Mouse (Mus musculus): ENCODE measurements at regions not wholly inside any gene's neighbourhood (a gene's known extent, or its start where the extent isn't known, plus 50 kb on each side); places are given as distances from the start of the nearest gene placed in this dataset.

GRCm38 (mm10) chr12:70523379-70523778, 70.5 kb downstream of the Tmx1 start:
- DNase-seq (ENCODE audit: low read depth, low spot score) = no peak

GRCm38 (mm10) chr12:70524703-70525102, 71.8 kb downstream of the Tmx1 start:
- no peak for DNase-seq (ENCODE audit: low read depth, low spot score)

DNA sequence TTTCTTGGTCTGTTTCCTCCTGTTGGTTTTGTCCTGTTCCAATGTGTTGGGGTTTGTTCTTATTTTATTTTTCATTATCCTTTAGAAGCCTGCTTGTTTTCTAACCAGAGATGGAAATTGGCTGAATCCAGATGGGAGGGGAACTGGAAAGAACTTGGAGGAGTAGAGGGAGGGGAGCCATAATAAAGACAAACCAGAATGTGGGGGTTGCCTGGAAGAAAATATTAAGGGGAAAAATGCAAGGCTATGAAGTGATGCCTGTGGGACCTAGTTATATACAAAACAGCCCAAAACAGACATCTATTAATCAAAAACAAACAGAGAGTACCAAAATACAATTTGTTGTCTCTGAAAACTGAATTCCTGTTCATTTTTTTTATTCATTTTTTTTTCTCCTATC, 78.8 kb downstream of the Tmx1 start:
- DNase-seq (ENCODE audit: low read depth, low spot score) = no peak

- DNase-seq (ENCODE audit: low read depth, low spot score) = no peak
Observed at GRCm38 (mm10) chr12:70532225-70532624, 79.3 kb downstream of the Tmx1 start.

- DNase-seq (ENCODE audit: low read depth, low spot score) = no peak
Observed at GRCm38 (mm10) chr12:70532843-70533242, 79.9 kb downstream of the Tmx1 start.

GRCm38 (mm10) chr12:70533375-70533935, 80.6 kb downstream of the Tmx1 start:
- no peak for DNase-seq (ENCODE audit: low read depth, low spot score)

- DNase-seq (ENCODE audit: low read depth, low spot score) = no peak
Observed at GRCm38 (mm10) chr12:70539124-70539523, 86.2 kb downstream of the Tmx1 start.

DNA sequence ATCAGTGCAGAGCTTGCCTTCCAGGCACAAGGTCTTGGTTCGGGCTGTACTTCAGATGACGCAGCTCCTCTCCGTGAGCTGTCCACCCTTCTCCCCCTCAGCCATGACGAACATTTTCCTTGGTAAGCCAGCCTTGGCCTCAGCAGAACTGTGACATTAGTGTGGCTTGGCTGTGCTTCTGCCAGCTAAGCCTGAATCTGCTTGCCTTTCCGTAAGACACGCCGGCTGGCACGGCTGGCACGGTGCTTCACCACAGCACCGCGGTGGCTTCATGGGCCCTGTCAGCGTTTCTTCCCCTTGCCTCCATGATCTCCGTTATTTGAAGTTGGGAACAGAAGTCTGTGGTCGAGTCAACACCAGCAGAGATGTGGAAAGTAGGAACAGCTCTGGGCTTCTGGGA, 87.0 kb downstream of the Tmx1 start:
- no peak for DNase-seq (ENCODE audit: low read depth, low spot score)

- no peak for DNase-seq (ENCODE audit: low read depth, low spot score)
Observed at GRCm38 (mm10) chr12:70541432-70541831, 88.5 kb downstream of the Tmx1 start.

DNA sequence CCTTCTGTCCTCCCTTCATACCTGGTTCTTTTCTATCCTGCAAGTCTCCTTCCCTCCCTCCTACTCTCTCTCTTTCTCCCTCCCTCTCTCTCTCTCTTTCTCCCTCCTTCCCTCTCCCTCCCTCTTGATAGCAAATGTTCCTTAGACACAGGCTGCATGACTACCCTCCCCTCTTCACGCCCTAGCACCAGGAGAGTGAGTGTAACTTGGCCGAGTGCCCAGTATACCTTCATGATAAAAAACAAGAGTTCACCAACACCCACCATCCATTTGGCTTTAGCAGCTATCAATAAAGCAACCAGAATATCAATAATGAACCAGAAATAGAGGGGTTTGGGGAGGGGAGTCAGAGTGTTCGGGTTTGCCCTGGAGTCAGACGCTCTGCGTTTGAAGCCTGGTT, 90.4 kb downstream of the Tmx1 start:
- DNase-seq (ENCODE audit: low read depth, low spot score) = no peak

DNA sequence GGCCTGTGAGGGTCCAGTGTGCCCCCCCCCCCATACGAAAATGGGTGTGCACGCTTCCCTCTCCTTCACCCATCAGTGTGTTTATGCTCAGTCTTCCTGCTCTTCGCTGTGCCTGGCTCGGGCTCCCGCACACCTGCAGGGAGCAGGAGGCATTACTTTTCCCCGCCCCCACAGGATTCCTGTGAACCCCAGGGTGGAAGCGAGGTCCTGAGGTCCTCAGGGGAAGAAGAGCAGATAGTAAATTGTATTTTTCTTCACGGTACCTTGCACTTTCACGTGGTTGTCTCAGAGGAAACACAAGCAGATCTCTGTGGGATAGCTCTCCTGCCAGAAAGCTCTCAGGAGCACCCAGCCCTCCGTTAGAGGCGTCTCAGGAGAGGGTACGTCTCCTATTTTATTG, 91.4 kb downstream of the Tmx1 start:
- DNase-seq (ENCODE audit: low read depth, low spot score) = no peak

- no peak for DNase-seq (ENCODE audit: low read depth, low spot score)
Observed at GRCm38 (mm10) chr12:70544850-70545510, 92.1 kb downstream of the Tmx1 start.

- no peak for DNase-seq (ENCODE audit: low read depth, low spot score)
Observed at GRCm38 (mm10) chr12:70547199-70547598, 94.3 kb downstream of the Tmx1 start.

GRCm38 (mm10) chr12:70549296-70549695, 96.4 kb downstream of the Tmx1 start:
- no peak for DNase-seq (ENCODE audit: low read depth, low spot score)

- no peak for DNase-seq (ENCODE audit: low read depth, low spot score)
Observed at GRCm38 (mm10) chr12:70553866-70554265, 101.0 kb downstream of the Tmx1 start.

- no peak for DNase-seq (ENCODE audit: low read depth, low spot score)
Observed at GRCm38 (mm10) chr12:70554586-70554985, 101.7 kb downstream of the Tmx1 start.

DNA sequence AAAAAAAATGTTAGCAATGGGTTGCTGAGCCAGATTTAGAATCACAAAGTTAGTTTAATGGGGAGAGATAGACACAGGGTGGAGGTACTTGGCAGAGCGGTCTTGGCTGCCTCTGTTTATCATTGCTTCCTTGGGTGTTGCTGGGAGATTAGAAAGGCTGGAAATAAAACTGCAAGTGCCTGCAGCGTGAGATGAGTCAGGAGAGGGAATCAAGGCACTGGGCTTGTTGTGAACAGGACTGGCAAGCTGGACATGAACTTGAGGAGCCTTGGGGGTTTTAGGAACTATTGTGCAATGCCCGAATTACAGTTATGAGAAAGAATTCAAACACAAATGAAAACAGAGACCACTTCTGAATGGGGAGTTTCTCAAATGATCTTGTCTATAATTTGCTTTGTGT, 102.8 kb downstream of the Tmx1 start:
- no peak for DNase-seq (ENCODE audit: low read depth, low spot score)

GRCm38 (mm10) chr12:70556820-70557219, 103.9 kb downstream of the Tmx1 start:
- no peak for DNase-seq (ENCODE audit: low read depth, low spot score)

GRCm38 (mm10) chr12:70563446-70563845, 110.6 kb downstream of the Tmx1 start:
- no peak for DNase-seq (ENCODE audit: low read depth, low spot score)

DNA sequence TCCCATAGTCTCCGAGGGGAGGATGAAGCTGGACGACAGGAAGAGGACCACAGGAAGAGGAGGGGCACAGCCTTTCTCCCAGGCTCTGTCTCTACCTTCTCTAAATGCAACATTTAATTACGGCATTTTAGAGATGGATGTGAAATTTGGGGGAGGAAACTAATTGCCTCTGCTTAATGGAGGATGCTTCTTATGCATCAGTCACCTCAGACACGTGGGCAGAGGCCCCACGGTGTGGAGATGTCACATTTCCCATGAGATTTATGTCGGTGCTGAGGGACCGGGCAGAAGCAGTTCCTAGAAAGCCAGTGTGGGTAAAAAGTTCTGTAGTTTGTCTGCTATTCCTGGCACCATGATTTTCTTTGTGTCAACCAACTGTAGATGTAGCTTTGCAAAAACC, 122.8 kb downstream of the Tmx1 start:
- DNase-seq (ENCODE audit: low read depth, low spot score) = no peak

DNA sequence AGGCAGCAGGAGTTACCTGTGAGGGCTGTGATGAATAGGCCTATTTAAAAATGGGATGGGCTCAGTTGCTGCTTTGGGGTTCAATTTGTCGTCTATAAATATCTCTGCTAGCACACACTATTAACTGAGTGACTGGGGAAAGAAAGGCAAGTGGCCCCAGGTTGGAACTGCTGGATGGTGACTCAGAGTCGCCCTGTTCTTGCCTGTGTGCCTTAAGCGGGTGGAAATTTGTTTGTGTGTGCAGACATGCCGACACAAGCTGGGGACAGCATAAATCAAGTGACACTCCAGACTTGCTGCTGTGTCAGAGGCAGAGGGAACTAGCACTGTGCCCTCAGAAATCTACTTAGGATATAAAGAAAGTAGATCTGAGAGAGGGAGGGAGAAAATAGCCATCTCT, 124.9 kb downstream of the Tmx1 start:
- no peak for DNase-seq (ENCODE audit: low read depth, low spot score)

GRCm38 (mm10) chr12:70579328-70579905, 126.5 kb downstream of the Tmx1 start:
- DNase-seq (ENCODE audit: low read depth, low spot score) = no peak

- no peak for DNase-seq (ENCODE audit: low read depth, low spot score)
Observed at GRCm38 (mm10) chr12:70586181-70586580, 133.3 kb downstream of the Tmx1 start.
